Mouse (Mus musculus) WW6 (cell line): ENCODE data around the gene Cmtm8.
A peak's percentile ranks its signal among the peaks of the same experiment; 100 is the strongest.

Experiments
- DNase-seq: peaks from one replicate; pipeline ENCODE4 v3.0.0-alpha.2; 2013; ENCODE audit warnings: low read depth, low spot score

Cmtm8 gene

GRCm38 (mm10) chr9:114758272-114758671 is 85.7 kb downstream of the Cmtm8 start:
- no peak for DNase-seq

GRCm38 (mm10) chr9:114752863-114753484 is 91.0 kb downstream of the Cmtm8 start:
- DNase-seq = peak; percentile 68

- no peak for DNase-seq
These were observed 91.6 kb downstream of the Cmtm8 start for GRCm38 (mm10) chr9:114752311-114752710.

- DNase-seq = no peak
These were observed 92.4 kb downstream of the Cmtm8 start for GRCm38 (mm10) chr9:114751582-114751981.

GRCm38 (mm10) chr9:114747466-114747865 is 96.5 kb downstream of the Cmtm8 start:
- DNase-seq = no peak

GRCm38 (mm10) chr9:114747012-114747411 is 96.9 kb downstream of the Cmtm8 start:
- no peak for DNase-seq

- no peak for DNase-seq
These were observed 98.3 kb downstream of the Cmtm8 start for GRCm38 (mm10) chr9:114745654-114746053.

- no peak for DNase-seq
These were observed 98.8 kb downstream of the Cmtm8 start for GRCm38 (mm10) chr9:114745163-114745562.

GRCm38 (mm10) chr9:114742731-114743130 is 101.2 kb downstream of the Cmtm8 start:
- DNase-seq = no peak

- DNase-seq = no peak
These were observed 103.6 kb downstream of the Cmtm8 start for GRCm38 (mm10) chr9:114740336-114740735.
